Mouse (Mus musculus) left cerebral cortex, postnatal 36 days (tissue): ENCODE data around the gene Cpa3. TPM values are rescaled to one million over a fixed set of nuclear protein-coding genes. Genes with fewer than 3 reads are reported as not detected.

Source experiments
- microRNA-seq: library from miRNA; unstranded; fragments of <30 nt; microRNA quantifications from one replicate; pipeline ENCODE4 v1.2.0, GENCODE M21; 2022
- total RNA-seq, 2 experiments: library from RNA; stranded (reverse); gene quantifications; 2 replicates each; pipeline ENCODE4 v1.2.3; 2021

Gene Cpa3
- total RNA-seq, 2 experiments from 2014 or later = not detected

Small RNAs within 50 kb of the gene (microRNA-seq; reads per million reads assigned to microRNA genes)
- gene Mir7007 = not detected

Other genes starting within 250 kb of the Cpa3 start
- 10 to 100 TPM; 11.9 to 18.7 TPM for gene Hps3, start 206.9 kb downstream of the Cpa3 start, total RNA-seq
- 10 to 100 TPM; 16.2 to 23.9 TPM for gene Hltf, start 184.4 kb downstream of the Cpa3 start, total RNA-seq
- 10 to 100 TPM; 29.1 to 32.9 TPM for gene Gyg, start 86.9 kb downstream of the Cpa3 start, total RNA-seq
- gene Cpb1, start 33.6 kb upstream of the Cpa3 start, total RNA-seq = not detected
- not detected for gene Agtr1b, start 125.0 kb upstream of the Cpa3 start, total RNA-seq